Mouse (Mus musculus): ENCODE results near the gene Gzmd. TPM values are rescaled to one million over a fixed set of nuclear protein-coding genes. Genes with fewer than 3 reads are reported as not detected.
"Not testable (repeated sequence)": the region's sequence is repeated elsewhere in the genome, so short reads cannot be mapped to it uniquely, and the experiment has no call there.

The Gzmd gene
- total RNA-seq, 1 experiment: 0.89 TPM

DNA sequence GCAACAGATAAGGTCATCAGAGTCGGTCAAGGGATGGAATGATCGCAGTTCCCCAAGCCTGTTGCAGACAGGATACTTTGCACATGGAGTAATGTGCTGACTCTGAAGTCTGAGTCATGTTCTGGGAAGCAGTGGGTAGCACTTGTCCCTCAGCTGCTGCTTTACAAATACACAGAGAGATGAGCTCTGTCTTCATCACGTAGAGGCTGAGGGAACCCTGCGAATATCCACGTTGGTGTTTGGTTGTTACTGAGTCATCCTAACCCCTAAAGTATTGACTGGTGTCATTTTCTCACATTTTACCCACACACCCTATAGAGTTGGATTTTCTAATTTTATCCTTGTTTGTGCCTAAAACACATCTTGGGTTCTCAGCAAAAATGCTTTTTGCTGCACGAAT, 35.6 kb upstream of the Gzmd start:
- no peak for TF ChIP-seq CHD2 (IDR thresholded peaks at IDR 0.05; ENCODE audit: low read depth, low read length)
- Histone ChIP-seq H3K36me3 (ENCODE audit: control insufficient read depth, insufficient read depth, low read length, poor library complexity, severe bottlenecking) (no peaks in the 10 kb centered on the region), H3K9ac (ENCODE audit: insufficient read depth, low read depth, low read length, poor library complexity, severe bottlenecking) (no peak overlapping the region), H3K4me1 (ENCODE audit: control insufficient read depth in 2 of 2, insufficient read depth in 2 of 2, low read length in 2 of 2, poor library complexity in 1 of 2) (0 out of 4 replicates have a peak, but pooled peaks cover 0 to 3% of the 10 kb centered on the region in 2 experiments), H3K4me3 (ENCODE audit: insufficient read depth in 1 of 2, low read depth in 1 of 2, low read length in 2 of 2, poor library complexity in 1 of 2, severe bottlenecking in 1 of 2) (no peak overlapping the region), H3K9me3 (ENCODE audit: control insufficient read depth, insufficient read depth, low read depth, low read length) (no peaks in the 10 kb centered on the region), H3K27ac (ENCODE audit: insufficient read depth, low read depth, low read length, poor library complexity, severe bottlenecking) (no peak overlapping the region)
- no peak for DNase-seq (ENCODE audit: low read depth, low spot score)
- in situ Hi-C loops (cut with MboI; ENCODE audit: low sequenced_read_pairs in 2 of 2, unreplicated experiment in 2 of 2): no loop called here

DNA sequence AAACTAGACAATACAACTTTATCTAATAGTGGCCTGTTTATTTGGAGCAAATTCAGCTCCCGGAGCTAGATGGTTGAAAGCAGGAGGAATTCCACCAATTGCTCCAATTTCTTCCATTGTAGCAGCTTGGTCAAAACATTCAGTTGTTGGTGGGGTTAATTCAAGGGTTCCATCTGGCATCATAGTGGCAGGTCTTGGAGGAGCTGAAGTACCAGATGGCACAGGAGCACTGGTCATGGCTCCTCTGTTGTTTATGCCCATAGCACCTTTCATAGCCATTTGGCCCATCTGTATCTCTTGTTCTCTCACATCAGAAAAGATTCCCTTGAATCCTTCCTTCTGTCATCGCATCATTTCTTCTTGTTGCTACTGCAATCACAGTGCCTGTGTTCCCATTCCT, 29.7 kb upstream of the Gzmd start:
- no peak overlapping the region for H3K4me3 ChIP-seq (ENCODE audit: insufficient read depth in 1 of 2, low read depth in 1 of 2, low read length in 2 of 2, poor library complexity in 1 of 2, severe bottlenecking in 1 of 2)
- H3K9me3 ChIP-seq (ENCODE audit: control insufficient read depth, insufficient read depth, low read depth, low read length): no peaks in the 10 kb centered on the region
- H3K27ac ChIP-seq (ENCODE audit: insufficient read depth, low read depth, low read length, poor library complexity, severe bottlenecking): no peak overlapping the region
- no peak overlapping the region for H3K9ac ChIP-seq (ENCODE audit: insufficient read depth, low read depth, low read length, poor library complexity, severe bottlenecking)
- 0 out of 4 replicates have a peak, but pooled peaks cover 0 to 3% of the 10 kb centered on the region in 2 experiments for H3K4me1 ChIP-seq (ENCODE audit: control insufficient read depth in 2 of 2, insufficient read depth in 2 of 2, low read length in 2 of 2, poor library complexity in 1 of 2)
- no peak for DNase-seq (ENCODE audit: low read depth, low spot score)
- H3K36me3 ChIP-seq (ENCODE audit: control insufficient read depth, insufficient read depth, low read length, poor library complexity, severe bottlenecking): no peaks in the 10 kb centered on the region
- TF ChIP-seq ZC3H11A (IDR thresholded peaks at IDR 0.05; ENCODE audit: borderline replicate concordance, low read depth, low read length): no peak
- in situ Hi-C loops (cut with MboI; ENCODE audit: low sequenced_read_pairs in 2 of 2, unreplicated experiment in 2 of 2): no loop called here

DNA sequence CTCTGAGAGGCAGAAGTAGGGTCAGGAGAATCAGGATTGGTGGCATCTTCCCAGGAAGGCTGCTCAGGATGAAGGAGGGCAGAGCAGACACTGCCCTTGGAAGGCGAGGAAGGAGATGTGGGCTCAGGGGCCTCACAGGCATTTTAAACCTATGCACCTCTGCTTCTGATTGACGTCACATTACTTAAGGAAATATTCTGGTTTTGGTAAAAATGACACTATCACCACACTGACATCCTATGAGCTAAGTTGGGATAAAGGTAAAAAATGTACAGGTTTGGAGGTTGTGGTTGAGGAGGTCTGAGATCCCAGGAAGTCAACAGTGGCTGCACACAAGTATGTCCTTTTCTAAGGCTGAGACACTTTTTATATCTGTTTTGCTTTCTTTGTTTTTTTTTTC, 27.1 kb upstream of the Gzmd start, which contains the start of gene Gzmg:
Gene Gzmg, minus strand, starts transcription at position 101 of the 400 bp plus-strand sequence.
- H3K4me3 ChIP-seq (ENCODE audit: insufficient read depth in 1 of 2, low read depth in 1 of 2, low read length in 2 of 2, poor library complexity in 1 of 2, severe bottlenecking in 1 of 2); DNase-seq (ENCODE audit: low read depth, low spot score); H3K9ac ChIP-seq (ENCODE audit: insufficient read depth, low read depth, low read length, poor library complexity, severe bottlenecking); H3K36me3 ChIP-seq (ENCODE audit: control insufficient read depth, insufficient read depth, low read length, poor library complexity, severe bottlenecking); H3K27ac ChIP-seq (ENCODE audit: insufficient read depth, low read depth, low read length, poor library complexity, severe bottlenecking); H3K4me1 ChIP-seq (ENCODE audit: control insufficient read depth in 2 of 2, insufficient read depth in 2 of 2, low read length in 2 of 2, poor library complexity in 1 of 2); H3K9me3 ChIP-seq (ENCODE audit: control insufficient read depth, insufficient read depth, low read depth, low read length); in situ Hi-C loops (cut with MboI; ENCODE audit: low sequenced_read_pairs in 2 of 2, unreplicated experiment in 2 of 2): not testable (repeated sequence)

DNA sequence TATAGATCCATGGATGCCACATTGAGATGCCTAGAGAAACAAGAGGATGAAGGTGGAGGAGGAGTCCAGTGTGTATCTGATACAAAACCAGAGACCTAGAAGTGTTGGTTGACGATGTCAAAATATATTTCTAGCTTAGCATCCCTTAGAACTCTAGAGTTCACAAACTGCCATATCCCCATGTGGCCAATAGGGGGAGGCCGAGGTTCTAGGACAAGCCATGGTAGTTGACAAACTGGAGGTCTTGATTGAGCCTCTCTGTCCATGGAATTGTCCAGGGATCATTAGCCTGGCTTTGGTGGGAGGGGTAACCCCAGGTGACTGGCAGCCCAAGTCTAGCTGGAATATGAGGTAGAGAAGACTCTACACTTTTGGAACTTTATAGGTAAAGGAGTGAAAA, 22.9 kb upstream of the Gzmd start:
- TF ChIP-seq HCFC1 (IDR thresholded peaks at IDR 0.05; ENCODE audit: borderline replicate concordance, insufficient read depth, low read length) (no peak), ZNF384 (IDR thresholded peaks at IDR 0.05; ENCODE audit: low read depth, low read length) (no peak), MAFK (IDR thresholded peaks at IDR 0.05; ENCODE audit: insufficient read depth, low read depth, low read length) (no peak), CHD2 (IDR thresholded peaks at IDR 0.05; ENCODE audit: low read depth, low read length) (no peak), ZC3H11A (IDR thresholded peaks at IDR 0.05; ENCODE audit: borderline replicate concordance, low read depth, low read length) (no peak)
- no peaks in the 10 kb centered on the region for H3K9me3 ChIP-seq (ENCODE audit: control insufficient read depth, insufficient read depth, low read depth, low read length)
- no peak overlapping the region for H3K4me3 ChIP-seq (ENCODE audit: insufficient read depth in 1 of 2, low read depth in 1 of 2, low read length in 2 of 2, poor library complexity in 1 of 2, severe bottlenecking in 1 of 2)
- H3K27ac ChIP-seq (ENCODE audit: insufficient read depth, low read depth, low read length, poor library complexity, severe bottlenecking): no peak overlapping the region
- in situ Hi-C loops (cut with MboI; ENCODE audit: low sequenced_read_pairs in 2 of 2, unreplicated experiment in 2 of 2): no loop called here
- H3K36me3 ChIP-seq (ENCODE audit: control insufficient read depth, insufficient read depth, low read length, poor library complexity, severe bottlenecking): no peaks in the 10 kb centered on the region
- peak; percentile 19 for DNase-seq (ENCODE audit: low read depth, low spot score)
- no peak overlapping the region for H3K9ac ChIP-seq (ENCODE audit: insufficient read depth, low read depth, low read length, poor library complexity, severe bottlenecking)
- no peaks in the 10 kb centered on the region for H3K4me1 ChIP-seq (ENCODE audit: control insufficient read depth in 2 of 2, insufficient read depth in 2 of 2, low read length in 2 of 2, poor library complexity in 1 of 2)

DNA sequence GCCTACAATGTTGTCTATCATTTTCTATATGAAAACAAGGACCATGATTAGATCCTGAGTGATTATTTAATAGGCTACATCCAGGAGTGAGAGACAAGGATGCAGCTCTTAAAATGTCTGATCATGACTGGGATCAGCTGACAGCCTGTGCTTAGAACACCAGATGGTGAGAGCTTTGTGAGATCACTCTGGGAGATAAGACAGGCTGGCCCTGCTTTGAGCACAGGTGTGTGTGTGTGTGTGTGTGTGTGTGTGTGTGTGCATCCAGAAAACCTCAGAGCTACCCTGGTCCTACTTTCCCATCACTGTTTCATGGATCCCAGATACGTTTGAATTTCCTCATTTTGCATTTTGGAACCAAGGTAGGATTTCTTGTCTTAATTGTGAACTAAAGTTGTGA, 1.3 kb upstream of the Gzmd start:
- in situ Hi-C loops (cut with MboI; ENCODE audit: low sequenced_read_pairs in 2 of 2, unreplicated experiment in 2 of 2); H3K36me3 ChIP-seq (ENCODE audit: control insufficient read depth, insufficient read depth, low read length, poor library complexity, severe bottlenecking): not testable (repeated sequence)

More for the DNA sequence above, 1.3 kb upstream of the Gzmd start:
- H3K27ac ChIP-seq (ENCODE audit: insufficient read depth, low read depth, low read length, poor library complexity, severe bottlenecking); DNase-seq (ENCODE audit: low read depth, low spot score); H3K9ac ChIP-seq (ENCODE audit: insufficient read depth, low read depth, low read length, poor library complexity, severe bottlenecking); H3K4me1 ChIP-seq (ENCODE audit: control insufficient read depth in 2 of 2, insufficient read depth in 2 of 2, low read length in 2 of 2, poor library complexity in 1 of 2); H3K4me3 ChIP-seq (ENCODE audit: insufficient read depth in 1 of 2, low read depth in 1 of 2, low read length in 2 of 2, poor library complexity in 1 of 2, severe bottlenecking in 1 of 2); H3K9me3 ChIP-seq (ENCODE audit: control insufficient read depth, insufficient read depth, low read depth, low read length): not testable (repeated sequence)

Measured in ES-E14 (cell line).